Mouse (Mus musculus) erythroblast, embryonic 14.5 days (primary cell): ENCODE results near the gene Arhgef28.

Experiments
- GATA1 ChIP-seq: IDR thresholded peaks from 2 replicates; pipeline ENCODE4 v1.6.1; 2012; ENCODE audit warnings: low read length, inconsistent platforms, mixed read lengths
- TAL1 ChIP-seq: IDR thresholded peaks from 3 replicates; pipeline ENCODE4 v1.6.1; 2012; ENCODE audit warnings: low read length, inconsistent platforms, mixed read lengths

DNA sequence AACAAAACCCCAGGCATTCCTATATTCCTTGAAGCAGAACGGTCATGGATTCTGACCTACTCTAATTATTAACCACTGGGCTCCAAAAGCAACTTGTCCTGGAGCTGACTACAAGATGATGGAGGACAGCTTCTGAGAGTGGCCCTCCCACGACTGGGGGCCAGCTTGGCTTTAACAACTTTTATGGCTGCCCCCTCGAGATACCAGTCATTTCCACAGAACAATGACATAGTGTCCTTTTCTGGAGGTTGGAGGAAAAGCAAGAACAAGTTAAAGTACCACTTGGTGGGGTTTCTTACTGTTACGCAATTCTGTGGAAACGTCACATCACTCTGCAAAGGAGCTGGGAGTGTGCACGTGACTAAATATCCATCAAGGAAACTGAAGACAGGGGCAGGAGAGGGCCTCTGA lies 194.3 kb downstream of the Arhgef28 start:
- TF ChIP-seq GATA1 (no peak), TAL1 (no peak)
